Mouse (Mus musculus) lung, adult 2 months (tissue): ENCODE data around the gene Cela2a. TPM values are rescaled to one million over a fixed set of nuclear protein-coding genes. Genes with fewer than 3 reads are reported as not detected.

Source experiments
- DNase-seq: peaks from one replicate; pipeline ENCODE4 v3.0.0; 2022
- H3K4me1 ChIP-seq: fragments of 200-500 bp; 2 replicates; pipeline ENCODE4 v1.6.1; 2011; ENCODE audit warnings: low read length; ENCODE audit not compliant: control insufficient read depth, insufficient read depth
- H3K4me3 ChIP-seq: fragments of 200-500 bp; replicated peaks from 2 replicates; pipeline ENCODE3; 2011; ENCODE audit warnings: low read depth, mild to moderate bottlenecking, control low read depth, low read length; ENCODE audit errors: extremely low read depth
- CTCF ChIP-seq: fragments of 200-500 bp; IDR thresholded peaks from 2 replicates; pipeline ENCODE4 v1.5.1; 2011; ENCODE audit warnings: mild to moderate bottlenecking, low read length, control low read depth; ENCODE audit not compliant: insufficient read depth
- POLR2A ChIP-seq: fragments of 200-500 bp; IDR thresholded peaks from 2 replicates; pipeline ENCODE4 v1.6.1; 2011; ENCODE audit warnings: low read depth, mild to moderate bottlenecking, control low read depth, low read length, borderline replicate concordance; ENCODE audit errors: extremely low read depth
- WGBS: fragments of 180-500 bp; shearing (Covaris S2); methylation state at CpG from one replicate; pipeline ENCODE4 v1.1.7; 2018; 5-methylcytosine and 5-hydroxymethylcytosine counted together
- polyA plus RNA-seq: library from polyadenylated mRNA; depleted of rRNA; stranded (reverse); fragments of >200 nt; gene quantifications from 2 replicates; pipeline ENCODE4 v1.2.3, GENCODE M21; 2012; rRNA removed

Cela2a gene
- polyA plus RNA-seq = 1.5 and 37.8 TPM in 2 replicates

- 52% methylated on average over 5 of the region's 5 CpGs for WGBS
- no peak for TF ChIP-seq POLR2A
- TF ChIP-seq CTCF = no peak
- H3K4me1 ChIP-seq = no peaks in the 10 kb centered on the region
- H3K4me3 ChIP-seq = no peak within 1 kb of the TSS
- DNase-seq = no peak
These were observed at the start of gene Cela2a for GRCm38 (mm10) chr4:141826060-141826459. TSS of gene Cela2a (minus strand) at chr4:141826160.

GRCm38 (mm10) chr4:141875481-141876108 lies 49.6 kb upstream of the Cela2a start:
- peaks cover 3% of the 10 kb centered on the region for H3K4me1 ChIP-seq
- DNase-seq = no peak
- WGBS = 27% methylated on average over 8 of the region's 8 CpGs
- no peak overlapping the region for H3K4me3 ChIP-seq
- TF ChIP-seq POLR2A = no peak
- TF ChIP-seq CTCF = no peak

GRCm38 (mm10) chr4:141874601-141875460 lies 48.9 kb upstream of the Cela2a start, which contains the start of gene Efhd2:
TSS of gene Efhd2 (minus strand) at chr4:141874920.
- H3K4me3 ChIP-seq = peak within 1 kb of the TSS; percentile 92
- WGBS = under 1% methylated on average over 72 of the region's 73 CpGs
- DNase-seq = peak; percentile 84
- TF ChIP-seq POLR2A (peak; percentile 88), CTCF (no peak)
- peaks cover 4% of the 10 kb centered on the region for H3K4me1 ChIP-seq

- Histone ChIP-seq H3K4me1 (peaks cover 7% of the 10 kb centered on the region), H3K4me3 (peak overlapping the region; percentile 92)
- no peak for DNase-seq
- TF ChIP-seq CTCF (no peak), POLR2A (no peak)
- WGBS = under 1% methylated on average over 19 of the region's 19 CpGs
These were observed 48.2 kb upstream of the Cela2a start for GRCm38 (mm10) chr4:141874111-141874600.

- no peak for TF ChIP-seq CTCF
- TF ChIP-seq POLR2A = no peak
- H3K4me3 ChIP-seq = peak overlapping the region; percentile 42
- no peak for DNase-seq
- WGBS = 35% methylated on average over 9 of the region's 9 CpGs
- peaks cover 7% of the 10 kb centered on the region for H3K4me1 ChIP-seq
These were observed 47.0 kb upstream of the Cela2a start for GRCm38 (mm10) chr4:141872977-141873376.

- H3K4me3 ChIP-seq = peak overlapping the region; percentile 7
- peaks cover 17% of the 10 kb centered on the region for H3K4me1 ChIP-seq
- DNase-seq = peak; percentile 28
- 38% methylated on average over 9 of the region's 9 CpGs for WGBS
- no peak for TF ChIP-seq POLR2A
- no peak for TF ChIP-seq CTCF
These were observed 45.9 kb upstream of the Cela2a start for GRCm38 (mm10) chr4:141871909-141872308.

- no peak overlapping the region for H3K4me3 ChIP-seq
- WGBS = 80% methylated on average over 3 of the region's 3 CpGs
- no peak for TF ChIP-seq POLR2A
- TF ChIP-seq CTCF = no peak
- no peak for DNase-seq
- peaks cover 22% of the 10 kb centered on the region for H3K4me1 ChIP-seq
These were observed 45.4 kb upstream of the Cela2a start for GRCm38 (mm10) chr4:141871333-141871725.

GRCm38 (mm10) chr4:141870666-141871332 lies 44.8 kb upstream of the Cela2a start:
- Histone ChIP-seq H3K4me1 (peaks cover 22% of the 10 kb centered on the region), H3K4me3 (no peak overlapping the region)
- no peak for TF ChIP-seq POLR2A
- no peak for TF ChIP-seq CTCF
- DNase-seq = peak; percentile 56
- WGBS = 58% methylated on average over 11 of the region's 11 CpGs
